Mouse (Mus musculus): ENCODE measurements around the gene Gphn.

DNA sequence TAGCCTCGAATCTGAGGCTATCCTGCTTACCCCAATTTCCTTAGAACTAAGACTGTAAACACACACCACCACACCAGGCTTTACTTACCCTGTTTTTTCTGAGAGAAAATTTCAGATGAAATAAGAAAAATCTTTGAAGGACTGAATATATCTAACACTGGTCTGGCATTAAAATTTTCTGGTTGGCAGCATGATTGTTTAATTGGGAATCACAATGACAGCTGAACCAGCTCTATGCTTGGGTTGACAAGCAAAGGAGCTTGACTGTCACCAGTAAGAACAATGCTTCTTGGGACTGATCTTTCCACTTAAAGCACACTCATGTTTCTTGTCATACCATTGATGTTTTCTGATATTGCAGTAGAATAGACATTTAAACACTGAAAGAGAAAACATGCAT is 296.0 kb downstream of the Gphn start:
- TF ChIP-seq POLR2A (IDR thresholded peaks at IDR 0.05; ENCODE audit: borderline replicate concordance, insufficient read depth, low read length) (no peak), CTCF (IDR thresholded peaks at IDR 0.05; ENCODE audit: borderline replicate concordance, insufficient read depth, low read depth, low read length) (no peak)

All from cerebellum, adult 2 months (tissue).